Mouse (Mus musculus) hindbrain, embryonic 10.5 days (tissue): ENCODE measurements around the gene Mdh2. TPM values are rescaled to one million over a fixed set of nuclear protein-coding genes. Genes with fewer than 3 reads are reported as not detected.
A peak's percentile ranks its signal among the peaks of the same experiment; 100 is the strongest.

Experiments
- DNase-seq: peaks from one replicate; pipeline ENCODE4 v3.0.0-alpha.2; 2017; ENCODE audit warnings: low spot score
- H3K27ac ChIP-seq: fragments of 300-500 bp; sonication (generic); 2 replicates; pipeline ENCODE4 v1.5.1; 2016; ENCODE audit warnings: mild to moderate bottlenecking, moderate library complexity
- H3K27me3 ChIP-seq: fragments of 300-500 bp; sonication (generic); 2 replicates; pipeline ENCODE4 v1.6.1; 2016; ENCODE audit warnings: mild to moderate bottlenecking; ENCODE audit not compliant: poor library complexity, insufficient read depth, severe bottlenecking
- H3K36me3 ChIP-seq: fragments of 300-500 bp; sonication (generic); 2 replicates; pipeline ENCODE4 v1.6.1; 2016; ENCODE audit warnings: mild to moderate bottlenecking, moderate library complexity
- H3K4me1 ChIP-seq: fragments of 300-500 bp; sonication (generic); replicated peaks from 2 replicates; pipeline ENCODE4 v1.6.1; 2016; ENCODE audit warnings: mild to moderate bottlenecking
- H3K4me3 ChIP-seq: fragments of 300-500 bp; sonication (generic); 2 replicates; pipeline ENCODE4 v1.5.1; 2016; ENCODE audit warnings: mild to moderate bottlenecking, moderate library complexity
- H3K9me3 ChIP-seq: fragments of 300-500 bp; sonication (generic); 2 replicates; pipeline ENCODE4 v1.6.1; 2016; ENCODE audit warnings: mild to moderate bottlenecking, moderate library complexity
- WGBS: fragments of 180-500 bp; shearing (Covaris S2); methylation state at CpG from one replicate; pipeline ENCODE4 v1.1.7; 2016; 5-methylcytosine and 5-hydroxymethylcytosine counted together
- polyA plus RNA-seq: library from polyadenylated mRNA; unstranded; fragments of >200 nt; fragmentation: Nextera tagmentation; extraction: Ambion mirVana; gene quantifications from 2 replicates; pipeline ENCODE4 v1.2.1, GENCODE M21; 2016

Mdh2 gene
- 609 and 683 TPM in 2 replicates for polyA plus RNA-seq

- H3K9me3 ChIP-seq, result no peaks in the 10 kb centered on the region
- peaks cover 38% of the 10 kb centered on the region for H3K36me3 ChIP-seq
- peak; percentile 100 for DNase-seq
- peak within 1 kb of the TSS; percentile 95 for H3K27ac ChIP-seq
- H3K4me1 ChIP-seq, result peaks cover 35% of the 10 kb centered on the region
- peak within 1 kb of the TSS; percentile 86 for H3K4me3 ChIP-seq
- H3K27me3 ChIP-seq, result no peaks in the 10 kb centered on the region
- WGBS, result 2% methylated on average over 70 of the region's 70 CpGs
Observed at GRCm38 (mm10) chr5:135778471-135779445, at the start of gene Mdh2. Gene Mdh2 (plus strand): TSS chr5:135778480.

DNA sequence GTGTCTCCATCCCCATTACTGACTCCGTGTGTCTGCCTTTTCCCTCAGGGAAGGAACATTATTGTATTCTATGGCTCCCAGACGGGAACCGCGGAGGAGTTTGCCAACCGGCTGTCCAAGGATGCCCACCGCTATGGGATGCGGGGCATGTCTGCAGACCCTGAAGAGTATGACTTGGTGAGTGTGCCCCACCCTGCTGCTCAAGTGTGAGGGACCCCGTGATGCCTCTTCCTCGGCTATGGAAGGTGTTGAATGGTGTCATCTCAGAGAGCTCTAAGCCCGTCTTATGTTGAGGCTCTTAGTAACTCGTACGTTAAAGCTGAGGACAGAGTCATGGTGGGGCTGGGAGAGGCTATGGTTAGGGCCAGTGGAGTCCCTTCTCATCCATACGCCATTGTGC is 48.9 kb upstream of the Mdh2 start:
- Histone ChIP-seq H3K4me3 (no peak overlapping the region), H3K27ac (no peak overlapping the region), H3K27me3 (no peaks in the 10 kb centered on the region), H3K4me1 (peaks cover 37% of the 10 kb centered on the region), H3K36me3 (peaks cover 67% of the 10 kb centered on the region), H3K9me3 (no peaks in the 10 kb centered on the region)
- no peak for DNase-seq
- WGBS, result 93% methylated on average over 13 of the region's 13 CpGs

DNA sequence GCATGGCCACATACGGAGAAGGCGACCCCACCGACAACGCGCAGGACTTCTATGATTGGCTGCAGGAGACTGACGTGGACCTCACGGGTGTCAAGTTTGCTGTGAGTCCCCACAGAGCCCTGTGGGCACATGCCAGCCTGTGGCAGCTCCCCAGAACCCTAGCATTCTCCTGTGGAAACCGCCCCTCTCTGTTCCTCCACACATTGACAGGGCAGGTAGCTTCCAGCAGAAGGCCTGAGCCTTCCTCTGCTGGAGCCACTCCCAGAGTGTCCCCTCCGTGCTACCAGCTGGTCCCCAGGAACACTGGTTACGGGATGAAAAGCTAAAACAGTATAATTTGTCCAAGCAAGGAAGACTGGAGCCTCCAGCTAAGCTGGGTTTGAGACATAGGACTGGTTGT is 48.0 kb upstream of the Mdh2 start:
- Histone ChIP-seq H3K4me1 (peaks cover 27% of the 10 kb centered on the region), H3K9me3 (no peaks in the 10 kb centered on the region), H3K27me3 (no peaks in the 10 kb centered on the region), H3K4me3 (no peak overlapping the region), H3K36me3 (peaks cover 76% of the 10 kb centered on the region), H3K27ac (no peak overlapping the region)
- WGBS, result 95% methylated on average over 10 of the region's 10 CpGs
- no peak for DNase-seq

DNA sequence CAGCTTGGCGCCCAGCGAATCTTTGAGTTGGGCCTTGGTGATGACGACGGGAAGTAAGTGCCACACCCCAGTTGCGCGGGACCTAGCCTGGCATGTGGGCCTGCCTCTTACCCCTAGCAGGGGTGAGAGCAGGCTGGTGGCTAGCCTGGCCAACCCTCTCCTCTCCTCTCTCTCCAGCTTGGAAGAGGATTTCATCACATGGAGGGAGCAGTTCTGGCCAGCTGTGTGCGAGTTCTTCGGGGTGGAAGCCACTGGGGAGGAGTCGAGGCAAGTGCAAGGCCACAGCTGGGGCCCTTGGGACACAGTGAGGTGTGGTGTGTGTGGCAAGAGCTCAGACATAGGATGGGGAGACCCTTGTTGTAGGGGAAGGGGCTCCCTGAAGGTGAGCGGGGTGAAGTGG is 47.4 kb upstream of the Mdh2 start:
- Histone ChIP-seq H3K4me1 (peaks cover 21% of the 10 kb centered on the region), H3K27ac (0 out of 2 replicates have a peak overlapping the region, but pooled peaks have one; percentile 3), H3K27me3 (no peaks in the 10 kb centered on the region), H3K9me3 (no peaks in the 10 kb centered on the region), H3K4me3 (no peak overlapping the region), H3K36me3 (peaks cover 83% of the 10 kb centered on the region)
- WGBS, result 95% methylated on average over 10 of the region's 10 CpGs
- DNase-seq, result no peak

- 92% methylated on average over 16 of the region's 16 CpGs for WGBS
- Histone ChIP-seq H3K27me3 (no peaks in the 10 kb centered on the region), H3K27ac (no peak overlapping the region), H3K4me1 (peaks cover 17% of the 10 kb centered on the region), H3K4me3 (no peak overlapping the region), H3K9me3 (no peaks in the 10 kb centered on the region), H3K36me3 (peaks cover 87% of the 10 kb centered on the region)
- no peak for DNase-seq
Observed at GRCm38 (mm10) chr5:135731322-135731721, 47.0 kb upstream of the Mdh2 start.

- no peaks in the 10 kb centered on the region for H3K9me3 ChIP-seq
- H3K27ac ChIP-seq, result no peak overlapping the region
- H3K36me3 ChIP-seq, result peaks cover 99% of the 10 kb centered on the region
- no peak overlapping the region for H3K4me3 ChIP-seq
- H3K4me1 ChIP-seq, result no peaks in the 10 kb centered on the region
- WGBS, result 90% methylated on average over 4 of the region's 4 CpGs
- DNase-seq, result no peak
- no peaks in the 10 kb centered on the region for H3K27me3 ChIP-seq
Observed at GRCm38 (mm10) chr5:135733071-135733470, 45.2 kb upstream of the Mdh2 start.

GRCm38 (mm10) chr5:135734057-135734680 is 44.1 kb upstream of the Mdh2 start:
- 0 out of 2 replicates have a peak overlapping the region, but pooled peaks have one; percentile 13 for H3K4me3 ChIP-seq
- H3K4me1 ChIP-seq, result no peaks in the 10 kb centered on the region
- DNase-seq, result no peak
- peaks cover 88% of the 10 kb centered on the region for H3K36me3 ChIP-seq
- H3K27ac ChIP-seq, result no peak overlapping the region
- no peaks in the 10 kb centered on the region for H3K9me3 ChIP-seq
- WGBS, result 94% methylated on average over 42 of the region's 42 CpGs
- no peaks in the 10 kb centered on the region for H3K27me3 ChIP-seq

- DNase-seq, result no peak
- Histone ChIP-seq H3K36me3 (peaks cover 83% of the 10 kb centered on the region), H3K4me1 (no peaks in the 10 kb centered on the region), H3K4me3 (no peak overlapping the region), H3K27me3 (no peaks in the 10 kb centered on the region), H3K9me3 (no peaks in the 10 kb centered on the region), H3K27ac (no peak overlapping the region)
- 96% methylated on average over 13 of the region's 13 CpGs for WGBS
Observed at GRCm38 (mm10) chr5:135735741-135736140, 42.5 kb upstream of the Mdh2 start.

DNA sequence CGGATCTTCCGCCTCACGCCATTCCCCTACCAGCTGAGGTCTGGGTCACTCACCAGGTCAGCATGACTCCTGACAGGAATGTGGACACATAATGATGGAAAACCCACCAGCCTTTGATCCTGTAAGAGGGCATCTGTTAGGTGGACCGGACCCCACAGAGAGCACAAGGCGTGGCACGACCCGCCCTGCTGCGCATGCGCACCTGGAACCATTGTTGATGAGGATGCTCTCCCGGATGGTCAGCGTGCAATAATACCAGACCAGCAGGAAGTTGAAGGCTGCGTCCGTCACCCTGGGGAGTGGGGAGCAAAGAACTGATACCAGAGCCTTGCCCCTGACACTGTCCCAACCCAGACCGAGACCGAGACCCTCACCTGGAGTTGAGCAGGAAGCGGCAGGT is 41.7 kb upstream of the Mdh2 start:
- Histone ChIP-seq H3K9me3 (no peaks in the 10 kb centered on the region), H3K4me1 (no peaks in the 10 kb centered on the region), H3K27me3 (no peaks in the 10 kb centered on the region), H3K36me3 (peaks cover 83% of the 10 kb centered on the region), H3K27ac (no peak overlapping the region), H3K4me3 (no peak overlapping the region)
- WGBS, result 92% methylated on average over 16 of the region's 16 CpGs
- DNase-seq, result no peak

- Histone ChIP-seq H3K4me3 (no peak overlapping the region), H3K36me3 (peaks cover 83% of the 10 kb centered on the region), H3K27ac (no peak overlapping the region), H3K9me3 (no peaks in the 10 kb centered on the region), H3K27me3 (no peaks in the 10 kb centered on the region), H3K4me1 (peaks cover 5% of the 10 kb centered on the region; the same call in 1 of the 2 replicates)
- WGBS, result 81% methylated on average over 7 of the region's 7 CpGs
- DNase-seq, result no peak
Observed at GRCm38 (mm10) chr5:135737154-135737553, 41.1 kb upstream of the Mdh2 start.

DNA sequence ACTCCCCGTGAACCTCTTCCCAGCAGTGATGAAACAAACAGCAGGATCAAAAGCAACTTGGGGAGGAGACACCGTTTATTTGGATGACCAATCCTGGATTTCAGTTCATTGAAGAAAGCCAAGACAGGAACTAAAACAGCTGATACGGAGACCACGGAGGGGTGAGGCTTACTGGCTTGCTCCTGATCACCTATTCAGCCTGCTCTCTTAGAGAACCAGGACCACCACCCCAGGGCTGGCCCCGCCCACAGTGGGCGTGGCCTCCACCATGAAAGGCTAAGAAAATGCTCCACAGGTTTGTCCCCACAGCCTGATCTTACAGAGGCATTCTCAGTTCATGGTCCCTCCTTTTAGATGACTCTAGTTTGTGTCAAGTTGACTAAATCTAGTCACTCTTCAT is 40.0 kb upstream of the Mdh2 start:
- DNase-seq, result no peak
- no peak overlapping the region for H3K27ac ChIP-seq
- no peaks in the 10 kb centered on the region for H3K9me3 ChIP-seq
- peaks cover 17% of the 10 kb centered on the region for H3K4me1 ChIP-seq
- WGBS, result 32% methylated on average over 6 of the region's 6 CpGs
- no peak overlapping the region for H3K4me3 ChIP-seq
- peaks cover 74% of the 10 kb centered on the region for H3K36me3 ChIP-seq
- no peaks in the 10 kb centered on the region for H3K27me3 ChIP-seq

DNA sequence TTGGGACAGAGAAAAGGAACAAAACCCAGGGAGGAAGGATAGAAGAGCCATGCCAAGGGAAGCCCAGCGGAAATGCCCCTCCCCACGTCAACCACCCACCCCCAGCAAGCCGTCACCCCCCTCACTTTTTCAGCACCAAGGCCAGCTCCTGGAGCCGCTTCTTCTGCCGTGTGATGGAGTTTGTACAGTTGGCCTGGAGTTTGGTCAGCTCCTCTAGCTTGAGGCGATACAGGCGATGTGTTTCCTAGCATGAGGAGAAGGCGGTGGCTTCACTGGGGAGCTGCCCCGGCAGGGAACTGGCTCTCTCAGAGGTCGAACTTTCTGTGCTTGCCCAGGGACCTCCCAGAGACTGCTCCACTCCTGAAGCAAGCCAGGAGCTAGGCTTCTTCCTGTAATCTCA is 36.1 kb upstream of the Mdh2 start:
- WGBS, result 67% methylated on average over 10 of the region's 10 CpGs

More for the DNA sequence above, 36.1 kb upstream of the Mdh2 start:
- peak; percentile 27 for DNase-seq
- H3K27me3 ChIP-seq, result peaks cover 14% of the 10 kb centered on the region
- H3K9me3 ChIP-seq, result peaks cover 7% of the 10 kb centered on the region; the same call in 1 of the 2 replicates
- no peak overlapping the region for H3K27ac ChIP-seq
- peaks cover 33% of the 10 kb centered on the region for H3K4me1 ChIP-seq
- peaks cover 36% of the 10 kb centered on the region for H3K36me3 ChIP-seq
- H3K4me3 ChIP-seq, result peak overlapping the region; percentile 86; the same call in 1 of the 2 replicates
